Mouse (Mus musculus) lung, embryonic 15.5 days (tissue): ENCODE results near the gene Eif2s2. TPM values are rescaled to one million over a fixed set of nuclear protein-coding genes. Genes with fewer than 3 reads are reported as not detected.
A peak's percentile ranks its signal among the peaks of the same experiment; 100 is the strongest.
"Not testable (repeated sequence)": the region's sequence is repeated elsewhere in the genome, so short reads cannot be mapped to it uniquely, and the experiment has no call there.

Experiments used
- ATAC-seq: fragments of 200-750 bp; cut with Nextera tagmentation; 2 replicates; pipeline ENCODE4 v1.8.0; 2017; ENCODE audit warnings: moderate number of reproducible peaks, borderline replicate concordance; ENCODE audit not compliant: low FRiP score, low TSS enrichment; ENCODE audit errors: extremely low read depth
- H3K27ac ChIP-seq: fragments of 300-500 bp; sonication (generic); 2 replicates; pipeline ENCODE4 v1.5.1; 2015; ENCODE audit warnings: moderate library complexity, mild to moderate bottlenecking, inconsistent platforms
- H3K27me3 ChIP-seq: fragments of 300-500 bp; sonication (generic); 2 replicates; pipeline ENCODE4 v1.6.1; 2015; ENCODE audit warnings: inconsistent platforms
- H3K36me3 ChIP-seq: fragments of 300-500 bp; sonication (generic); 2 replicates; pipeline ENCODE4 v1.6.1; 2015; ENCODE audit warnings: inconsistent platforms
- H3K4me1 ChIP-seq: fragments of 300-500 bp; sonication (generic); 2 replicates; pipeline ENCODE4 v1.6.1; 2015; ENCODE audit warnings: inconsistent platforms
- H3K4me2 ChIP-seq: fragments of 300-500 bp; sonication (generic); 2 replicates; pipeline ENCODE4 v1.6.1; 2015; ENCODE audit warnings: inconsistent platforms, mild to moderate bottlenecking, moderate library complexity
- H3K4me3 ChIP-seq: fragments of 300-500 bp; sonication (generic); 2 replicates; pipeline ENCODE4 v1.5.1; 2015; ENCODE audit warnings: mild to moderate bottlenecking, inconsistent platforms
- H3K9ac ChIP-seq: fragments of 300-500 bp; sonication (generic); 2 replicates; pipeline ENCODE4 v1.6.1; 2015; ENCODE audit warnings: inconsistent platforms
- H3K9me3 ChIP-seq: fragments of 300-500 bp; sonication (generic); 2 replicates; pipeline ENCODE4 v1.6.1; 2016; ENCODE audit warnings: inconsistent platforms
- WGBS: fragments of 180-500 bp; shearing (Covaris S2); methylation state at CpG from one replicate; pipeline ENCODE4 v1.1.7; 2015; 5-methylcytosine and 5-hydroxymethylcytosine counted together
- polyA plus RNA-seq: library from polyadenylated mRNA; unstranded; fragments of >200 nt; fragmentation: Nextera tagmentation; extraction: Ambion mirVana; gene quantifications from 2 replicates; pipeline ENCODE4 v1.2.1, GENCODE M21; 2015

Eif2s2 gene
- polyA plus RNA-seq, 1 experiment from 2014 or later: 77.2 TPM

DNA sequence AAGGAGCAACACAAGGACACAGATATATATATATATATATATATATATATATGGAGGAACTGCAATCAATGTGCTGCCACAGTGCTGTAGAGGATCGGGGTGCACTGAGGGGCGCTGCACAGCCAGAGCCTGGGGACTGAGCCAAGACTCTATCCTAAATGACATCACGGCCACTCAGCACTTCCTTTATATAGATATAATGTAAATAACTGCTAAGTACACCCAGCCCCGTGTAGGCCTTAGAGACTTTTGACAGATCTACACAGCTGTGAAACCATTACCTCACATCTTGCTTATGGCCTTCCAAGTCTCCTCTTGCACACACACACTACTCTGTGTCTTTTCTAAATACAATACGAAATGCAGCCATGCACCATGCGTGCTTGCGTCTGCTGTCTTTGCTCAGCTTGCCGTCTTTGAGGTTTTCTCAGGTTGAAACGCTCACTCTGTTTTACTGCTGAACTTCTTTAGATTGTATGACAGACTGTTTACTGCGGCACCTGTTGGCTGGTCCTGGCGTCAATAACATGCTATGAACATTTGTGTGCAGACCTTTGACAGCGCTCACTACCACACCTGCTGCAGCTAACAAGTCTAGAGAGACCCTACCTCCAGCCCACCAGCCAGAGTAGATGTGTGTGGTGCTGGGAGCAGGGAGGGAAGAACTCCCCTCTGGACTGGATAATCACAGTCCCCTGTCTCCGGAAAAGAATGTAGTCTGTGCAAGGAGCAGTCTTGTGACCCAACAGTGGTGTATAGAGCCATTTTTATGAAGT lies 25.3 kb upstream of the Eif2s2 start:
- H3K4me1 ChIP-seq: peaks cover 10% of the 10 kb centered on the region; the same call in 1 of the 2 replicates
- H3K4me2 ChIP-seq: no peak overlapping the region
- no peaks in the 10 kb centered on the region for H3K27me3 ChIP-seq
- no peaks in the 10 kb centered on the region for H3K36me3 ChIP-seq
- ATAC-seq: peak; percentile 91
- no peak overlapping the region for H3K4me3 ChIP-seq
- WGBS: 36% methylated on average over 13 of the region's 13 CpGs
- no peak overlapping the region for H3K27ac ChIP-seq
- H3K9me3 ChIP-seq: no peaks in the 10 kb centered on the region
- no peak overlapping the region for H3K9ac ChIP-seq

DNA sequence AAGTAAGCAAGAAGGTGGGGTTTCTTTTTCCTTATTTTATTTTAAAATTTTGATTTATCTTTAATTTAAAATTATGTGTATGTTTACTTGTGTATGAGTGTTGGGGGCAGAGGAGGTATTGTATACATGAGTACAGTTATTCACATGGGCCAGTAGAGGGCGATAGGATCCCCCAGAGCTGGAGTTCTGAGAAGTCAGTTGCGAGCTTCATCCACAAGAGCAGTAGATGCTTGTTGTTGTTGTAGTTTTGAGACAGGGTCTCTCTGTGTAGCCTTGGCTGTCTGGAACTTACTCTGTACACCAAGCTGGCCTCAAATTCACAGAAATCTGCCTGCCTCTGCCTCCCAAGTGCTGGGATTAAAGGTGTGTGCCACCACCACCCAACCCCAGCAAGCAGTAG lies 23.8 kb upstream of the Eif2s2 start:
- Histone ChIP-seq H3K9me3 (no peaks in the 10 kb centered on the region), H3K9ac (no peak overlapping the region), H3K4me3 (no peak overlapping the region), H3K4me2 (no peak overlapping the region), H3K4me1 (peaks cover 10% of the 10 kb centered on the region; the same call in 1 of the 2 replicates), H3K27ac (no peak overlapping the region), H3K27me3 (no peaks in the 10 kb centered on the region), H3K36me3 (no peaks in the 10 kb centered on the region)
- no peak for ATAC-seq
- WGBS: 10% methylated on average over 2 of the region's 2 CpGs

DNA sequence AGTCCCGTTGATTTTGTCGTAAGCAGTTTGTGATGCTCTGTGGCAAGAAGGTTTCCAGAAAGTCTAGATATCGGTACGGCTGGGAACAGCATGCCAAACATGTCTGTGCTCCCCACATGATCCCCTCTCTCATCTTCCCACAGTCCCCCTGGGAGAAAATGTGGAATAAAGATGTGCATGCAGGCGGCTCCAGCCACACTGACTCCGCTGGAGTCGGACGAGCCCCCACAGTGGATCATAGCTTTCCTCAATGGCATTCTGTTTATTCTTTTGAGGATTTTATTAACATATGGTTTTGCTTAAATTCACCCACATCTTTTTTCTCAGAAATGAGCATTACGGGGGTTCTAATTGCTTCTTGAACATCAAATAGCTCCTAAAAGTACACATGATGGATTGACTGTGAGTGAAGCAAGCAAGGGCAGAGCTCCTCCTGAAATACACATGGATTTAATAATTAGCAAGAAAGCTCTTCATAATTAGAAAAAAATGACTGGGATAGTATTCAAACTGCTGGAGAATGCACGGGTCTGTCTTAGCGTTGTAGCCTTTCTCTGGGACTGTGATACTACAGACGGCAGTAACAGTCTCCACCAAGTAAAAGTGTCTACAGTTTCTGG lies 23.3 kb upstream of the Eif2s2 start:
- ATAC-seq: no peak
- Histone ChIP-seq H3K36me3 (no peaks in the 10 kb centered on the region), H3K9me3 (no peaks in the 10 kb centered on the region), H3K4me2 (peak overlapping the region; percentile 42), H3K9ac (no peak overlapping the region), H3K4me3 (no peak overlapping the region), H3K27ac (no peak overlapping the region), H3K4me1 (peaks cover 10% of the 10 kb centered on the region; the same call in 1 of the 2 replicates), H3K27me3 (no peaks in the 10 kb centered on the region)
- 37% methylated on average over 12 of the region's 12 CpGs for WGBS

DNA sequence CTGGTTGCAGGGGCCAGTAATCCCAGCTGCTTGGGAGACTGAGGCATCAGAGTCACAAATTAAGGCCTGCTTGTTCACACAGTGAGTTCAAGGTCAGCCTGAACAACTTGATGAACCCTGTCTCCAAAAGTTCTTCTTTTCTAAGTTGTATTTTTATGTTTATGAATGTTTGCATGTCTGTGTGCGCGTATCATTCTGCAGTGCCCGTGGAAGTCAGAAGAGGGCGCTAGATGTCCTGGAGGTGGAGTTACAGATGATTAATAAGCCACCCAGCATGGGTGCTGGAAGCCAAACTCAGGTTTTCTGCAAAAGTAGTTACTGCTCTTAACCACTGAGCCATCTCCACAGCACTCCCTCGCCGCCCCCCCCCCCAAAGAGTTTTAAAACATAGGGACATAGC lies 17.1 kb upstream of the Eif2s2 start:
- ATAC-seq: no peak
- 75% methylated on average over 6 of the region's 6 CpGs for WGBS
- H3K36me3 ChIP-seq: no peaks in the 10 kb centered on the region
- H3K27me3 ChIP-seq: no peaks in the 10 kb centered on the region
- no peak overlapping the region for H3K4me2 ChIP-seq
- no peak overlapping the region for H3K4me3 ChIP-seq
- H3K9ac ChIP-seq: no peak overlapping the region
- H3K9me3 ChIP-seq: no peaks in the 10 kb centered on the region
- no peak overlapping the region for H3K27ac ChIP-seq
- H3K4me1 ChIP-seq: no peaks in the 10 kb centered on the region

DNA sequence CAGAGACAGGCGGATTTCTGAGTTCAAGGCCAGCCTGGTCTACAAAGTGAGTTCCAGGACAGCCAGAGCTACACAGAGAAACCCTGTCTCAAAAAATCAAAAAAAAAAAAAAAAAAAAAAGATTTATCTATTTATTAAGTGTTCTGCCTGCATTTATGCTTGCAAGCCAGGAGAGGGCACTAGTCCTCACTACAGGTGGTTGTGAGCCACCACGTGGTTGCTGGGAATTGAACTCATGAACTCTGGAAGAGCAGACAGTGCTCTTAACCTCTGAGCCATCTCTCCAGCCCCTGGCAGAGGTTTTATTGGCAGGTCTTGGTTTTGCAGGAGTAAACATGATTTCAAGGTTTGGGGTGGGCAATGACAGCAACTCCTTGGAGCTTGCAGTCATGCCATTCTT lies 15.5 kb upstream of the Eif2s2 start:
- H3K9ac ChIP-seq, H3K27me3 ChIP-seq, H3K4me3 ChIP-seq, H3K27ac ChIP-seq, ATAC-seq, H3K4me1 ChIP-seq, H3K4me2 ChIP-seq, H3K9me3 ChIP-seq, H3K36me3 ChIP-seq: not testable (repeated sequence)
- 31% methylated on average over 2 of the region's 2 CpGs for WGBS

DNA sequence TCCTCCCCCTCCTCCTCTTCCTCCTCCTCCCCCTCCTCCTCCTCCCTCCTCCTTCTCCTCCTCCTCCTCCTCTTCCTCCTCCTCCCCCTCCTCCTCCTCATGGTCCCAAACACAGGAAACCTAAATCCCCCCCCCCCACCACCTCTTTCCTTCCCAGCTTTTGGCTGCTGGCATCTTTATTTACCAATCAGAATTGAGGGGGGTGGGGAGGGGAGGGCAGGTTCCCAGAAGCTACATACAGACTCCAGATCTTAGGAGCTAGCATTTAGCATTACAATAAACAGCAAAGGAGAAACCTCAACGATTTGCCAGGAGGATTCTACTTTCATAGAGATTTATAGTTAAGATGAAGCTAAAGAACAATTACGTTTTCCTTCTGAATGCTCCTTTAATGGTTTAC lies 13.1 kb upstream of the Eif2s2 start:
- ATAC-seq: no peak
- Histone ChIP-seq H3K4me2 (no peak overlapping the region), H3K4me3 (no peak overlapping the region), H3K36me3 (no peaks in the 10 kb centered on the region), H3K9me3 (no peaks in the 10 kb centered on the region), H3K27me3 (no peaks in the 10 kb centered on the region), H3K27ac (no peak overlapping the region), H3K9ac (no peak overlapping the region), H3K4me1 (no peaks in the 10 kb centered on the region)
- 50% methylated on average over 2 of the region's 2 CpGs for WGBS

DNA sequence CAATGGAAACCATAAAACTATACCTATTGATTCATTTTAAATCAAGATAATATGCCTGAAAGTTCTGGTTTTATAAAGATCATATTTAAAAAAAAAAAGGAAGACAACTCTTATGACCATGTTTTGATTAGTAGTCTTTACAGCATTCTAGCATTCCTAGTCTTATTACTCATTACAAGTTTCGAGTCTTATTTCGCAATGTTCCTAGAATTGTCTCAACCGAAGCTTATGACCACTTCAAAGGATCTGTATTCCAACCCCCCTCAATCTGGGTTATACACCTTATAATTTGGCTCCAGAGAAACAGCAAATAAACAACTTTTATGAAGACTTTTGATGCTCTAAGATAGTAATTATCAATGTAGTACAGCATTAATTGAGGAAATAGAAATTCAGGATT lies 9.4 kb upstream of the Eif2s2 start:
- H3K27me3 ChIP-seq: no peaks in the 10 kb centered on the region
- H3K36me3 ChIP-seq: no peaks in the 10 kb centered on the region
- no peak overlapping the region for H3K4me3 ChIP-seq
- H3K4me1 ChIP-seq: no peaks in the 10 kb centered on the region
- H3K4me2 ChIP-seq: no peak overlapping the region
- no peak for ATAC-seq
- no peak overlapping the region for H3K27ac ChIP-seq
- H3K9me3 ChIP-seq: no peaks in the 10 kb centered on the region
- no peak overlapping the region for H3K9ac ChIP-seq
- WGBS: 73% methylated on average over 3 of the region's 3 CpGs

DNA sequence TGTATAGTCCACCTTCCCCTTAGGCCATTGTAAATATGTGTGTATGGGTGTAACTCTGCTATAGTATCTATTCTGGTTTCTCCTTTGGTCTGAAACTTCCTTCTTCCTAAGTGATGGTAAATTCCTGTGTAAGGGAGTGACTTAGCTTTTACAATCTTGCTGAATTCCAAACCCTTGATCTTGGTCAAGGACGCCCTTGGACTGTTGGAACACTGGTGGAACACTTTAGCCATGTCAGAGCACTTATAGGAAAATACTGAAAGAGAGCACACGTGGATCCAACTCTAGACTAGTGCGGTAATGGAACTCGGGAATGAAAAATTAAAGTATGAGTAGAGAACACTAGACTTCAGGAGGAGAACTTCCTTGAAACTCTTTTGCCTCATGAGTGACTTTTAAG lies 6.7 kb upstream of the Eif2s2 start:
- not testable (repeated sequence) for H3K27me3 ChIP-seq, H3K4me2 ChIP-seq, H3K36me3 ChIP-seq, H3K9ac ChIP-seq, H3K4me3 ChIP-seq, H3K27ac ChIP-seq, H3K4me1 ChIP-seq, ATAC-seq, H3K9me3 ChIP-seq
- WGBS: 70% methylated on average over 4 of the region's 4 CpGs

DNA sequence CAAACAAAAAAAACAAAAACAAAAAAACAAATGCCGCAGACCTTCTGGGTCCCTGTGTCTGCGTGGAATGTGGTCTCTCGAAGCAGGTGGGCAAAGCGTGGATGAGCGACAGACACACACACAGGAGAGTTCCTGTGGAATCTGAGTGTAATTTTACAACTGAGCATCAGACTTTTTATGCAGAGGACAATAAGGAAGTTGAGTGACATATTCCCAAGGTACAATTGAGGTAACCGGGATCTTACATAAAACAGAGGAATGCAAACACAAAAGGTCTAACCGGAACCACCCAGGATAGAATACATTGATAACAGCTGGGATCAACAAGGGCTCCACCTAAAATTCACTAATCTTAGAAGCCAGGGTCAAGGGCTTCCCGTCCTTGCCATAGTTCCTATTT lies 6.3 kb upstream of the Eif2s2 start:
- ATAC-seq, H3K36me3 ChIP-seq, H3K27ac ChIP-seq, H3K4me2 ChIP-seq, H3K4me3 ChIP-seq, H3K9ac ChIP-seq, H3K27me3 ChIP-seq, H3K4me1 ChIP-seq, H3K9me3 ChIP-seq: not testable (repeated sequence)
- 79% methylated on average over 8 of the region's 8 CpGs for WGBS

DNA sequence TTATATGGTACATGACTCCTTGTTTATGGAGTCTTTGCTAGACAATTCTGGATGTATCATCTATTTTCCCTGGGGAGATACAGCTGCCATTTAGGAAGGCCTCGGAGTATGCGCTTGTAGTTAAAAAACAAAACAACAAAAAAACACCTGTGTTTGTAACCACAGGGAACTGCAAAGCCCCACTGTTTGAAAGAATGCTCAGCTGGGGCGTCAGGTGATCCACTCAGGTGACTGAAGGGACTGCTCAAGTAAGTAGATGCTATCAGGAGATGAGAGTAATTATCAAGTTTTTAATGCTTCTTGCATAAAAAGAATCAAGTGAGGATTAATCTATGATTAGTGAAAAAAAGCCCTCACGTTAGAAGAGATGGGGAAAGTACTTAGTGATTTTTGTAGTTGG lies 813 bp upstream of the Eif2s2 start:
- Histone ChIP-seq H3K4me1 (peaks cover 24% of the 10 kb centered on the region), H3K9ac (no peak overlapping the region), H3K27ac (no peak overlapping the region), H3K27me3 (no peaks in the 10 kb centered on the region), H3K4me2 (peak overlapping the region; percentile 77; the same call in 1 of the 2 replicates), H3K4me3 (peak overlapping the region; percentile 97; the same call in 1 of the 2 replicates), H3K9me3 (no peaks in the 10 kb centered on the region), H3K36me3 (no peaks in the 10 kb centered on the region)
- WGBS: 58% methylated on average over 4 of the region's 4 CpGs
- no peak for ATAC-seq

DNA sequence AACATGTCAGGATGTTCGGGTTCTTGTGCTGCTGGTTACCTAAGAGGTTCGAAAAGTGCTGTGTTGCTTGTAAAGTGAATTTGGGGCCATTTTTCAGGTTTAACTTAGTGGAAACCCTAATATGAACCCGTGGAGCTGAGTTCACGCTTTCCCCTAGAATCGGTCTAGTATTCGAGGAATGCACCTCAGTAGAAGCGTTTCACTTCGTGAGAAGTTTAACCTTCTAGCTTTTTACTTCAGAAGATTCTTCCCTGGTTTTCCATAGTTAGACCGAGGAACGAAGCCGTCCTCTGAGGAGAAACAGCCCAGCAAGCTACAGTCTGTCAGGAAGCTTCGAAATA lies 280 bp upstream of the Eif2s2 start:
- no peak overlapping the region for H3K27ac ChIP-seq
- peaks cover 24% of the 10 kb centered on the region for H3K4me1 ChIP-seq
- H3K4me3 ChIP-seq: peak overlapping the region; percentile 97
- no peak for ATAC-seq
- H3K9ac ChIP-seq: peak overlapping the region; percentile 53
- peak overlapping the region; percentile 77 for H3K4me2 ChIP-seq
- 8% methylated on average over 12 of the region's 12 CpGs for WGBS
- peaks cover 3% of the 10 kb centered on the region; the same call in 1 of the 2 replicates for H3K36me3 ChIP-seq
- H3K27me3 ChIP-seq: no peaks in the 10 kb centered on the region
- H3K9me3 ChIP-seq: no peaks in the 10 kb centered on the region

DNA sequence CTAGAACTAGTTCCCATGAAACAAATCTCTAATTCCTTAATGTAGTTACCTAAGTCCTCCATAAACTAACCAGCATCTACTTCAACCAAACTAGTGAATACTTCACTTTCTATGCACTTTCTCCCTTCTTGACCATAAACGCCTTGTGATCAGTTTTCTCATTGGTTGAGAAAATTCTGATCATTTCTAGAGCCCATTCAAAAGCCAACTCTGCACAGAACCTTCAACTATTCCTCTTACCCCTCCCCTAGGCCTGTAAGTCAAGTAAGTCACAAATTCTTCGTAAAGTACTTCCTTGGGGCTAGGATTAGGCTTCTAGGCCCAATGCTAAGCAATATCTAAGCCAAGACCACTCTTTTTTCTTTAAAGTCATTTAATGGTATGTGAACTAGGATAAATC lies 1.1 kb downstream of the Eif2s2 start:
- 4% methylated on average over 2 of the region's 2 CpGs for WGBS
- Histone ChIP-seq H3K9ac (peak overlapping the region; percentile 95), H3K4me2 (peak overlapping the region; percentile 83), H3K9me3 (no peaks in the 10 kb centered on the region), H3K36me3 (peaks cover 13% of the 10 kb centered on the region), H3K4me1 (peaks cover 24% of the 10 kb centered on the region), H3K4me3 (peak overlapping the region; percentile 97), H3K27me3 (no peaks in the 10 kb centered on the region), H3K27ac (no peak overlapping the region)
- ATAC-seq: no peak
